In genomic region chr5:115120978-115121377, GRCm38 (mm10) we compare ENCODE assay signal across 15 mouse cellular contexts.
DNase-seq lines count a peak whose midpoint lies in the region.
"Had no signal": no experiment of that assay in that cellular context is flagged by ENCODE, and none has a peak within 500 bp of the region (broad histone marks: within the 10 kb centered on the region; RNA-seq: fewer than 3 reads in every experiment).

No protein-coding gene starts in this region.

- DNase-seq in heart, adult 11 months, result peak; percentile 88
- no peak for DNase-seq in heart, adult 9 months (ENCODE audit: low spot score in 2 of 2)
- DNase-seq in 3T3-L1 (ENCODE audit: low read depth, low spot score) (peak; percentile 59), MN1 (ENCODE audit: low spot score) (peak; percentile 71)
- peak; percentile 75 for DNase-seq in cerebellum, adult 9-10 months
- no peak for DNase-seq in lung, postnatal 14 days
- no peak for DNase-seq in B cell, adult 2 months
- DNase-seq in spleen, postnatal 14 days (ENCODE audit: low spot score in 2 of 2), result no peak
- DNase-seq: gastrocnemius, postnatal 25 days; kidney, adult 8-10 months; kidney, postnatal 36 days; liver; lung, adult 18-20 months; lung, postnatal 36 days; thymus, adult 2 months had no signal

Comparison
In these comparisons a context has a peak if more than half of its experiments do, and no peak if none do; other contexts are left out.
1. DNase-seq: peak in heart, adult 11 months (single experiment), 3T3-L1 (single experiment), MN1 (single experiment) and cerebellum, adult 9-10 months (single experiment); none in heart, adult 9 months (0 of 2), lung, postnatal 14 days (single experiment), B cell, adult 2 months (0 of 2) and spleen, postnatal 14 days (0 of 2).